Mouse (Mus musculus): ENCODE measurements around the gene Gm11114.

Gm11114 gene

DNA sequence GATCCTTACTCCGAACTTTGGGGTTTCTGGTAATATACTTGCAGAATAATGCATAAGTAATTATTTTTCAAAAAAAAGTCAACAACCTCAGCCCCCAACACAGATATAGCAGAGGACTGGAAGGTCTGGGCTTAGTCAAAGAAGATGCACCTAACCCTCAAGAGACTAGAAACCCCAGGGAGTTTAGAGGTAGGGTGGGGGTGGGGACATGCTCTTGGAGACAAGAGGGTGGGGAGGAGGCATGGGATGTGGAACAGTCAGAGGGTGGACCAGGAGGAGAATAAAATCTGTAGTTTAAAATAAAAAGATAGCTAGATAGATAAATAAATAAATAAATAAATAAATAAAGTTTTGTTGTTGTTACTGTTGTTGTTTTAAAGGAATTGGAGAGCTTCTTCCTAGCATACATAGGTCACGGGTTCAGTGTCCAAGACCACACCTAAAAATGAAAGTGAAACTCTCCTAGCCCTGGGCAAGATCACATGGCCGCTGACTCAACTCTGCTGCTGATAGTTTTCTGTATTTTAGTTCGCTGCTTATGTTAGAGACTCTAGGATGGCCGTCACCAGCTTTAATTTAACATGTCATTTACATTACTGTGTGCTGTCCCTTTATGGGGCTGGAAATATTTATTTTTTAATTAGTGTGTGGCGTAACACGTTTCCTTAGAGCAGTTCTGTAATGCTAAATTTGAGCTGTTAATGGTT lies 44.7 kb downstream of the Gm11114 start:
- no peak for DNase-seq (ENCODE audit: extremely low spot score, low read depth, low spot score)
